Mouse (Mus musculus) cerebellum, adult 2 months (tissue): ENCODE measurements at regions not wholly inside any gene's neighbourhood (a gene's known extent, or its start where the extent isn't known, plus 50 kb on each side); places are given as distances from the start of the nearest gene placed in this dataset.

Source experiments
- CTCF ChIP-seq: fragments of 200-500 bp; IDR thresholded peaks from 2 replicates; pipeline ENCODE4 v1.5.1; 2011; ENCODE audit warnings: low read depth, mild to moderate bottlenecking, control low read depth, low read length, moderate library complexity, borderline replicate concordance; ENCODE audit not compliant: insufficient read depth
- POLR2A ChIP-seq: fragments of 200-500 bp; IDR thresholded peaks from 2 replicates; pipeline ENCODE4 v1.6.1; 2011; ENCODE audit warnings: low read length, control low read depth, borderline replicate concordance; ENCODE audit not compliant: insufficient read depth

GRCm38 (mm10) chr13:84056998-84057397 lies 165.1 kb upstream of the Tmem161b start:
- peak; percentile 11; the same call in 1 of the 2 replicates for TF ChIP-seq POLR2A
- TF ChIP-seq CTCF, result no peak
